Mouse (Mus musculus): ENCODE measurements around the gene Ifrd2.

Ifrd2 gene

DNA sequence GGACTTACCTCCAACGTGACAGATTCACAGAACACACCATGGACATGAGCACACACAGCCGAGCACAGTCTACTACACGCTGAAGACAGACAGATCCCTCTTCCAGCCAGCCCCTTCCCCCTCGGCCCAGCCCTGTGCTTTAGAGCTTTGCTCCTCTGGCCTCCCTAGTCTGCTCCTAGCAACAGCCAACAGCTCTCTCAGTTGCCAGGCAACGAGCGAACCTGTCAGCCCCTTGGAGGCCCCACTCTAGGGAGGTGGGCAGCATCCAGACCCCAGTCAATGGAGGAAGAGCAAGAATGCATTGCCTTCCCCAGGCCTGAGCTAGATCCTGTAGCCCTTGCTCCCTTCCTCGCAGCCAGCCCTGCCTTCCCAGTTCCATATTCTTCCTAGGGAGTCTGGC is 49.6 kb downstream of the Ifrd2 start:
- no peak for DNase-seq (ENCODE audit: low spot score in 2 of 2)

DNA sequence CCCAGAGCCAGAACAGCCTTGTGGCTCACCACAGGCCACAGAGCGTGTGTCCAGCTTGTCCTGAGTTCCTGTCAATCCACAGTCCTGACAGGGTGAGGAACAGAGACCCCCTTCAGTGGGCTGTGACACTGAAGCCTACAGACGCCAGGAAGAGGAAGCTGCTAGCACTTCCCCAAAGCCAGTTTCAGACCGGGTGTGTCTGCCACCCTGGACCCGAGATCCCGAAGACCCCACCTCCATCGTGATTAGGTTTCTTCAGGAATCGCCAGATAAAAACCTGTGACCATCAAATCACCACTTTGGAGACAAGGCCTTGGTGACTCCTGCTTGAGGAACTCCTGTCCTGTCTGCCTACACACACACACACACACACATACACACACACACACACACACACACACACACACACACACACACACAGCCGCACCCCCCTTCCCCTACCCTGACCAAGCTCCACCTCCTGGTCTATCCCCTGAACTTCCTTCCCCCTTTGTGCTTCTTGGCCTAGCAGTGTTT is 52.9 kb downstream of the Ifrd2 start:
- no peak for DNase-seq (ENCODE audit: low spot score in 2 of 2)

DNA sequence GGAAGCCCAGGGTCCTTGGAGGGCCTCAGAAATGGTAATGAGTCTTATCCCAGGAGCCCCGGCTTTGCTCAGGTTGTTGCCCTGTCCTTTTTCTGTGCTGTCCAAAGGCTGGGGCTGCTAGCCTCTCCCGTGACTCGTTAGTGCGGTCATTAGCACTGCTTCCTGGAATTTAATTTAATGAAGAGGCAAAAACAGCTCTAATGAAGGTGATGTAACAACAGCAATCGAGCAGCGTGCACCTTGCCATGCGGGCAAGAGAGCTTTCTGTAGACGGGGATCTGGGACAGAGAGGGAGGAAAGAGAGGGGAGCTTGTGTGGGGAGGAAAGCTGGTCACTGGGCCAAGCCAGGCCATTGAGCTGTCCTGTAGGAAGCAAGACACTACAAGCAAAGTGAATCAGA is 54.2 kb downstream of the Ifrd2 start:
- DNase-seq (ENCODE audit: low spot score in 2 of 2) = no peak
